Mouse (Mus musculus) urinary bladder, postnatal 36 days (tissue): Measurements from ENCODE around the gene Slc8b1.
A peak's percentile ranks its signal among the peaks of the same experiment; 100 is the strongest.

Experiments
- DNase-seq, 2 experiments: peaks; one replicate each; pipeline ENCODE4 v3.0.0; 2022; ENCODE audit warnings: low spot score in 2 of 2, mixed read lengths in 1 of 2

Gene Slc8b1

GRCm38 (mm10) chr5:120567761-120568211 lies 56.8 kb downstream of the Slc8b1 start:
- no peak for DNase-seq

GRCm38 (mm10) chr5:120568336-120568768 lies 57.4 kb downstream of the Slc8b1 start:
- DNase-seq, result no peak

GRCm38 (mm10) chr5:120568964-120569363 lies 58.0 kb downstream of the Slc8b1 start:
- DNase-seq, result no peak

- no peak for DNase-seq
These were observed 58.8 kb downstream of the Slc8b1 start for GRCm38 (mm10) chr5:120569791-120570190.

GRCm38 (mm10) chr5:120570289-120570897 lies 59.4 kb downstream of the Slc8b1 start:
- DNase-seq, result no peak

GRCm38 (mm10) chr5:120571056-120571740 lies 60.2 kb downstream of the Slc8b1 start:
- DNase-seq, result no peak

GRCm38 (mm10) chr5:120574469-120575063 lies 63.6 kb downstream of the Slc8b1 start:
- no peak for DNase-seq

- DNase-seq, result no peak
These were observed 65.9 kb downstream of the Slc8b1 start for GRCm38 (mm10) chr5:120576781-120577301.

GRCm38 (mm10) chr5:120577935-120578441 lies 67.0 kb downstream of the Slc8b1 start:
- peak in 1 of 2 experiments; percentile 46 for DNase-seq

GRCm38 (mm10) chr5:120578504-120579081 lies 67.6 kb downstream of the Slc8b1 start:
- DNase-seq, result peak in 1 of 2 experiments; percentile 48

- DNase-seq, result peak in 1 of 2 experiments; percentile 83
These were observed 68.4 kb downstream of the Slc8b1 start for GRCm38 (mm10) chr5:120579211-120579897.

GRCm38 (mm10) chr5:120579898-120580626 lies 69.1 kb downstream of the Slc8b1 start:
- DNase-seq, result no peak

GRCm38 (mm10) chr5:120582002-120582401 lies 71.0 kb downstream of the Slc8b1 start:
- DNase-seq, result no peak

GRCm38 (mm10) chr5:120583511-120583910 lies 72.5 kb downstream of the Slc8b1 start:
- no peak for DNase-seq
